In the genomic region with DNA sequence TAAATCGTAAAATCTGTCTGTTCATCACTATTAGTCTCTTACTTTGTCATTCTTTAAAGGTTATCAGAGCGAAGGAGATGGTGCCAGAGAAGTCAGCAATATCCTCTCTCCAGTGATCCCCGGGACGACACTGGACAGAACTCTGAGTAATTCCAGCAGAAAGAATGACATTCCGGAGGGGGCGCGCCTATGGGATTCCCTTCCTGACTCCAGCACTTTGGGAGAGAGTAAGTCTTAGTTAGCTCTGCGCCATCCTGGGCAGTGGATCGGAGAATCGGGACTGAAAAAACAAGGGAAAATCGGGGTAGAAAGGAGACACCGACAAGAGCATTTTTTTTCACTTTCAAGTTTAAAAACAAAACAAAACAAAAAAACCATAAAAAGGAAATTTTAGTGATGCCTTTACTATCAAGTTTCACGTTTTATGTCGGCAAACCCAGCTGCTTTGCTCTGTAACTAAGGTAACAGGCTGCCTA, we compare ENCODE assay signal across 10 mouse cellular contexts. TPM values are rescaled to one million over a fixed set of nuclear protein-coding genes. Genes with fewer than 3 reads are reported as not detected.
A peak's percentile ranks its signal among the peaks of the same experiment; 100 is the strongest.
DNase-seq lines count a peak whose midpoint lies in the region; ATAC-seq and TF ChIP-seq lines count a peak whose summit lies in the region.
"Had no signal": no experiment of that assay in that cellular context is flagged by ENCODE, and none has a peak within 500 bp of the region (broad histone marks: within the 10 kb centered on the region; RNA-seq: fewer than 3 reads in every experiment).

No protein-coding gene starts in this region.

- H3K27ac ChIP-seq in heart, embryonic 13.5 days (replicated peaks): no peak overlapping the region
- no peak overlapping the region for H3K27ac ChIP-seq in ES-Bruce4 (ENCODE audit: insufficient read depth, low read length)
- no peak overlapping the region for H3K27ac ChIP-seq in forebrain, embryonic 14.5 days (ENCODE audit: low read depth, low read length)

- intact Hi-C loops in heart, postnatal 36 days (cut with DNase I): no loop called here
- intact Hi-C loops in left cerebral cortex, postnatal 36 days (cut with DNase I): no loop called here

- H3K4me2 ChIP-seq in heart, embryonic 13.5 days: peak overlapping the region; percentile 59
- peak overlapping the region; percentile 16 for H3K4me2 ChIP-seq in forebrain, embryonic 14.5 days (ENCODE audit: low read length)

- no peak for TF ChIP-seq CTCF in ES-Bruce4 (IDR thresholded peaks at IDR 0.05; ENCODE audit: low read depth, low read length)

- TF ChIP-seq POLR2A in ES-Bruce4 (IDR thresholded peaks at IDR 0.05; ENCODE audit: insufficient read depth, low read length): no peak

- no peak overlapping the region for H3K9ac ChIP-seq in heart, embryonic 13.5 days
- H3K9ac ChIP-seq in ES-Bruce4 (ENCODE audit: low read depth, poor library complexity, severe bottlenecking): no peak overlapping the region
- H3K9ac ChIP-seq in forebrain, embryonic 14.5 days (ENCODE audit: low read length): no peak overlapping the region

- WGBS in heart, embryonic 13.5 days: 2% methylated on average over 14 of the region's 14 CpGs
- WGBS in forebrain, embryonic 14.5 days: 3% methylated on average over 14 of the region's 14 CpGs

- peak overlapping the region; percentile 28 for H3K4me3 ChIP-seq in heart, embryonic 13.5 days
- H3K4me3 ChIP-seq in ES-Bruce4 (ENCODE audit: low read depth, low read length): peak overlapping the region; percentile 29
- H3K4me3 ChIP-seq in forebrain, embryonic 14.5 days (ENCODE audit: low read depth, low read length): 0 out of 2 replicates have a peak overlapping the region, but pooled peaks have one; percentile 5
- H3K4me3 ChIP-seq: erythroblast, embryonic 14.5 days had no signal

- no peak for ATAC-seq in heart, embryonic 13.5 days (ENCODE audit: extremely low read depth, insufficient number of reproducible peaks, low FRiP score, low TSS enrichment)
- ATAC-seq in forebrain, embryonic 14.5 days: no peak

- H3K4me1 ChIP-seq in heart, embryonic 13.5 days: peaks cover 13% of the 10 kb centered on the region
- peaks cover 3% of the 10 kb centered on the region for H3K4me1 ChIP-seq in ES-Bruce4 (ENCODE audit: control insufficient read depth, insufficient read depth, low read length)
- no peaks in the 10 kb centered on the region for H3K4me1 ChIP-seq in forebrain, embryonic 14.5 days (ENCODE audit: control insufficient read depth, insufficient read depth, low read length)

- H3K9me3 ChIP-seq in heart, embryonic 13.5 days: no peaks in the 10 kb centered on the region
- H3K9me3 ChIP-seq in ES-Bruce4 (replicated peaks; ENCODE audit: control insufficient read depth, insufficient read depth, low read length, poor library complexity, severe bottlenecking): no peaks in the 10 kb centered on the region
- no peaks in the 10 kb centered on the region for H3K9me3 ChIP-seq in forebrain, embryonic 14.5 days (replicated peaks; ENCODE audit: control insufficient read depth, low read length)

- no peak for DNase-seq in heart, postnatal 36 days
- peak; percentile 22 for DNase-seq in forebrain, embryonic 14.5 days (ENCODE audit: low spot score)
- peak; percentile 10 for DNase-seq in mesoderm, embryonic 11.5 days (ENCODE audit: low read depth, low spot score)
- DNase-seq in cerebellum, postnatal 36 days: no peak
- DNase-seq in cerebellum, adult 11-12 months: no peak
- no peak for DNase-seq in left cerebral cortex, postnatal 36 days (ENCODE audit: low spot score in 2 of 2)

- TF ChIP-seq EP300 in ES-Bruce4 (IDR thresholded peaks at IDR 0.05; ENCODE audit: insufficient read depth, low read depth, low read length): no peak

- H3K27me3 ChIP-seq in heart, embryonic 13.5 days (replicated peaks): peaks cover 37% of the 10 kb centered on the region
- no peaks in the 10 kb centered on the region for H3K27me3 ChIP-seq in ES-Bruce4 (ENCODE audit: control insufficient read depth, insufficient read depth, low read length, poor library complexity, severe bottlenecking)
- peaks cover 29% of the 10 kb centered on the region for H3K27me3 ChIP-seq in forebrain, embryonic 14.5 days (replicated peaks; ENCODE audit: control insufficient read depth, insufficient read depth, low read length)

- no peaks in the 10 kb centered on the region for H3K36me3 ChIP-seq in heart, embryonic 13.5 days
- no peaks in the 10 kb centered on the region for H3K36me3 ChIP-seq in ES-Bruce4 (ENCODE audit: control insufficient read depth, insufficient read depth, low read length, poor library complexity, severe bottlenecking)
- no peaks in the 10 kb centered on the region for H3K36me3 ChIP-seq in forebrain, embryonic 14.5 days (ENCODE audit: control insufficient read depth, insufficient read depth, low read length)

RNA-seq across cellular contexts. Expression of a gene that starts 0.9 kb away (rescaled TPM):
- polyA plus RNA-seq in heart, embryonic 13.5 days (2015; fragmentation: Nextera tagmentation; extraction: Ambion mirVana): 0.28 TPM in 2 replicates
- not detected for total RNA-seq in heart, postnatal 36 days (2021)
- 1.8 and 2.2 TPM in 2 replicates for polyA plus RNA-seq in ES-Bruce4 (2011; ENCODE audit: insufficient read depth, insufficient read length, low read depth, missing spikeins)
- 0.17 TPM in 1 of 2 replicates, not detected in the other for polyA plus RNA-seq in forebrain, embryonic 14.5 days (2014; fragmentation: Nextera tagmentation; extraction: Ambion mirVana)
- not detected for total RNA-seq in left cerebral cortex, postnatal 36 days (2021)
- total RNA-seq: left cerebral cortex, postnatal 14 days had no signal
- polyA plus RNA-seq: erythroblast, embryonic 14.5 days had no signal

RNA-seq across cellular contexts. Expression of a gene that starts 24.4 kb away (rescaled TPM):
- not detected in 2 replicates for polyA plus RNA-seq in heart, embryonic 13.5 days (2015; fragmentation: Nextera tagmentation; extraction: Ambion mirVana)
- not detected for total RNA-seq in heart, postnatal 36 days (2021)
- polyA plus RNA-seq in ES-Bruce4 (2011; ENCODE audit: insufficient read depth, insufficient read length, low read depth, missing spikeins): not detected in 2 replicates
- not detected in 2 replicates for polyA plus RNA-seq in forebrain, embryonic 14.5 days (2014; fragmentation: Nextera tagmentation; extraction: Ambion mirVana)
- total RNA-seq in left cerebral cortex, postnatal 36 days (2021): not detected
- total RNA-seq: left cerebral cortex, postnatal 14 days had no signal
- polyA plus RNA-seq: erythroblast, embryonic 14.5 days had no signal

RNA-seq across cellular contexts. Expression of a gene that starts 38.1 kb away (rescaled TPM):
- polyA plus RNA-seq in heart, embryonic 13.5 days (2015; fragmentation: Nextera tagmentation; extraction: Ambion mirVana): not detected in 2 replicates
- total RNA-seq in heart, postnatal 36 days (2021): not detected
- polyA plus RNA-seq in ES-Bruce4 (2011; ENCODE audit: insufficient read depth, insufficient read length, low read depth, missing spikeins): not detected in 2 replicates
- polyA plus RNA-seq in forebrain, embryonic 14.5 days (2014; fragmentation: Nextera tagmentation; extraction: Ambion mirVana): not detected in 2 replicates
- total RNA-seq in left cerebral cortex, postnatal 36 days (2021): not detected
- total RNA-seq: left cerebral cortex, postnatal 14 days had no signal
- polyA plus RNA-seq: erythroblast, embryonic 14.5 days had no signal

RNA-seq across cellular contexts. Expression of a gene that starts 43.1 kb away (rescaled TPM):
- polyA plus RNA-seq in heart, embryonic 13.5 days (2015; fragmentation: Nextera tagmentation; extraction: Ambion mirVana): 0.05 TPM in 1 of 2 replicates, not detected in the other
- total RNA-seq in heart, postnatal 36 days (2021): not detected
- not detected in 2 replicates for polyA plus RNA-seq in ES-Bruce4 (2011; ENCODE audit: insufficient read depth, insufficient read length, low read depth, missing spikeins)
- polyA plus RNA-seq in forebrain, embryonic 14.5 days (2014; fragmentation: Nextera tagmentation; extraction: Ambion mirVana): 19.1 and 27.3 TPM in 2 replicates
- total RNA-seq in left cerebral cortex, postnatal 36 days (2021): 10 to 100 TPM; 24.9 to 28.5 TPM
- polyA plus RNA-seq: erythroblast, embryonic 14.5 days had no signal

Comparison
In these comparisons a context has a peak if more than half of its experiments do, and no peak if none do; other contexts are left out.
1. DNase-seq: peak in forebrain, embryonic 14.5 days (single experiment) and mesoderm, embryonic 11.5 days (single experiment); none in heart, postnatal 36 days (0 of 2), cerebellum, postnatal 36 days (0 of 2), cerebellum, adult 11-12 months (single experiment) and left cerebral cortex, postnatal 36 days (0 of 2).
2. Peak in every context shown above with its lines, with median percentiles within 50 percentile points of each other: H3K4me3 ChIP-seq.